Comparison of ENCODE assay signal across 9 mouse cellular contexts in genomic region chr7:99926916-99927714, GRCm38 (mm10). TPM values are rescaled to one million over a fixed set of nuclear protein-coding genes. Genes with fewer than 3 reads are reported as not detected.
DNase-seq lines count a peak whose midpoint lies in the region; ATAC-seq and TF ChIP-seq lines count a peak whose summit lies in the region.
"Had no signal": no experiment of that assay in that cellular context is flagged by ENCODE, and none has a peak within 500 bp of the region (broad histone marks: within the 10 kb centered on the region; RNA-seq: fewer than 3 reads in every experiment).

No protein-coding gene starts in this region.

- intact Hi-C loops in gastrocnemius, adult 2 months (cut with DNase I) = no loop called here

- DNase-seq in intestine, embryonic 14.5 days (ENCODE audit: low spot score) = peak; percentile 66
- peak; percentile 41 for DNase-seq in ES-E14 (ENCODE audit: low read depth, low spot score)
- peak; percentile 68 to 75 for DNase-seq in cerebellum, adult 2 months
- DNase-seq in gastrocnemius, adult 2 months = peak; percentile 85
- peak; percentile 69 to 80 for DNase-seq in layer of hippocampus, adult 2 months (ENCODE audit: low spot score in 2 of 2)
- DNase-seq in lung, postnatal 36 days = peak; percentile 94
- peak; percentile 86 for DNase-seq in thymus, postnatal 14 days

- H3K4me3 ChIP-seq in intestine, embryonic 14.5 days (ENCODE audit: low read depth, low read length) = no peak overlapping the region
- no peak overlapping the region for H3K4me3 ChIP-seq in intestine, embryonic 16.5 days (ENCODE audit: low read length)
- H3K4me3 ChIP-seq in ES-E14 (ENCODE audit: insufficient read depth in 1 of 2, low read depth in 1 of 2, low read length in 2 of 2, poor library complexity in 1 of 2, severe bottlenecking in 1 of 2) = no peak overlapping the region
- no peak overlapping the region for H3K4me3 ChIP-seq in cerebellum, adult 2 months (replicated peaks; ENCODE audit: insufficient read depth, low read depth, low read length)
- H3K4me3 ChIP-seq in gastrocnemius, adult 2 months = no peak overlapping the region
- H3K4me3 ChIP-seq in layer of hippocampus, adult 2 months = no peak overlapping the region
- H3K4me3 ChIP-seq: limb, embryonic 15.5 days had no signal

- H3K36me3 ChIP-seq in intestine, embryonic 14.5 days (ENCODE audit: control insufficient read depth, insufficient read depth, low read length) = peaks cover 67% of the 10 kb centered on the region
- peaks cover 12% of the 10 kb centered on the region for H3K36me3 ChIP-seq in intestine, embryonic 16.5 days (ENCODE audit: control insufficient read depth, insufficient read depth, low read length)
- H3K36me3 ChIP-seq in ES-E14 (ENCODE audit: control insufficient read depth, insufficient read depth, low read length, poor library complexity, severe bottlenecking) = peaks cover 38% of the 10 kb centered on the region

- H3K27me3 ChIP-seq in intestine, embryonic 14.5 days (replicated peaks; ENCODE audit: control insufficient read depth, insufficient read depth, low read length) = no peaks in the 10 kb centered on the region
- H3K27me3 ChIP-seq in intestine, embryonic 16.5 days (replicated peaks; ENCODE audit: control insufficient read depth, insufficient read depth, low read length) = no peaks in the 10 kb centered on the region
- no peaks in the 10 kb centered on the region for H3K27me3 ChIP-seq in cerebellum, adult 2 months (ENCODE audit: control insufficient read depth, insufficient read depth, low read length)
- H3K27me3 ChIP-seq: limb, embryonic 15.5 days had no signal

- no peak overlapping the region for H3K4me2 ChIP-seq in intestine, embryonic 14.5 days (ENCODE audit: low read length)
- H3K4me2 ChIP-seq in intestine, embryonic 16.5 days (ENCODE audit: low read depth, low read length) = no peak overlapping the region
- H3K4me2 ChIP-seq: limb, embryonic 15.5 days had no signal

- in situ Hi-C loops in ES-E14 (cut with MboI; ENCODE audit: low sequenced_read_pairs in 2 of 2, unreplicated experiment in 2 of 2) = no loop called here

- TF ChIP-seq POLR2A in cerebellum, adult 2 months (IDR thresholded peaks at IDR 0.05; ENCODE audit: borderline replicate concordance, insufficient read depth, low read length) = no peak

- H3K9ac ChIP-seq in intestine, embryonic 14.5 days (ENCODE audit: low read length) = no peak overlapping the region
- H3K9ac ChIP-seq in intestine, embryonic 16.5 days (ENCODE audit: low read depth, low read length) = no peak overlapping the region
- H3K9ac ChIP-seq in ES-E14 (ENCODE audit: insufficient read depth, low read depth, low read length, poor library complexity, severe bottlenecking) = no peak overlapping the region
- H3K9ac ChIP-seq: limb, embryonic 15.5 days had no signal

- ATAC-seq in intestine, embryonic 14.5 days (replicated peaks; ENCODE audit: low FRiP score, low TSS enrichment, low read depth) = no peak
- no peak for ATAC-seq in intestine, embryonic 16.5 days

- H3K4me1 ChIP-seq in intestine, embryonic 14.5 days (replicated peaks; ENCODE audit: control insufficient read depth, insufficient read depth, low read length) = no peaks in the 10 kb centered on the region
- H3K4me1 ChIP-seq in intestine, embryonic 16.5 days (ENCODE audit: control insufficient read depth, insufficient read depth, low read length) = no peaks in the 10 kb centered on the region
- H3K4me1 ChIP-seq in ES-E14 (ENCODE audit: control insufficient read depth in 2 of 2, insufficient read depth in 2 of 2, low read length in 2 of 2, poor library complexity in 1 of 2) = no peaks in the 10 kb centered on the region
- no peaks in the 10 kb centered on the region for H3K4me1 ChIP-seq in cerebellum, adult 2 months (ENCODE audit: control insufficient read depth, insufficient read depth, low read length)
- H3K4me1 ChIP-seq: limb, embryonic 15.5 days had no signal

- WGBS in intestine, embryonic 14.5 days = 79% methylated on average over 10 of the region's 10 CpGs
- 76% methylated on average over 10 of the region's 10 CpGs for WGBS in intestine, embryonic 16.5 days
- 75% methylated on average over 10 of the region's 10 CpGs for WGBS in cerebellum, adult 2 months

- peak; percentile 72; the same call in 1 of the 2 replicates for TF ChIP-seq CTCF in cerebellum, adult 2 months (IDR thresholded peaks at IDR 0.05; ENCODE audit: borderline replicate concordance, insufficient read depth, low read depth, low read length)
- TF ChIP-seq CTCF in gastrocnemius, adult 2 months (IDR thresholded peaks at IDR 0.05) = peak; percentile 83
- TF ChIP-seq CTCF in layer of hippocampus, adult 2 months (conservative IDR thresholded peaks at IDR 0.05) = peak; percentile 88

- H3K27ac ChIP-seq in intestine, embryonic 14.5 days (ENCODE audit: low read depth) = no peak overlapping the region
- H3K27ac ChIP-seq in intestine, embryonic 16.5 days (ENCODE audit: low read length) = no peak overlapping the region
- H3K27ac ChIP-seq in ES-E14 (ENCODE audit: insufficient read depth, low read depth, low read length, poor library complexity, severe bottlenecking) = no peak overlapping the region
- no peak overlapping the region for H3K27ac ChIP-seq in cerebellum, adult 2 months (ENCODE audit: insufficient read depth, low read length)
- H3K27ac ChIP-seq in gastrocnemius, adult 2 months = peak overlapping the region; percentile 69
- peak overlapping the region; percentile 52; the same call in 1 of the 2 replicates for H3K27ac ChIP-seq in layer of hippocampus, adult 2 months
- H3K27ac ChIP-seq: limb, embryonic 15.5 days had no signal

- no peaks in the 10 kb centered on the region for H3K9me3 ChIP-seq in intestine, embryonic 14.5 days (ENCODE audit: control insufficient read depth, low read length)
- no peaks in the 10 kb centered on the region for H3K9me3 ChIP-seq in intestine, embryonic 16.5 days (ENCODE audit: control insufficient read depth, low read length)
- no peaks in the 10 kb centered on the region for H3K9me3 ChIP-seq in ES-E14 (ENCODE audit: control insufficient read depth, insufficient read depth, low read depth, low read length)
- H3K9me3 ChIP-seq: limb, embryonic 15.5 days had no signal

TF ChIP-seq in ES-E14, 5 proteins besides CTCF, POLR2A, EP300 and RAD21:
- TF ChIP-seq ZNF384 (IDR thresholded peaks at IDR 0.05; ENCODE audit: low read depth, low read length) (no peak), MAFK (IDR thresholded peaks at IDR 0.05; ENCODE audit: insufficient read depth, low read depth, low read length) (no peak), CHD2 (IDR thresholded peaks at IDR 0.05; ENCODE audit: low read depth, low read length) (no peak), ZC3H11A (IDR thresholded peaks at IDR 0.05; ENCODE audit: borderline replicate concordance, low read depth, low read length) (no peak), HCFC1 (IDR thresholded peaks at IDR 0.05; ENCODE audit: borderline replicate concordance, insufficient read depth, low read length) (no peak)

RNA-seq across cellular contexts. Expression of gene Rnf169, which starts 53.1 kb away (rescaled TPM):
- polyA plus RNA-seq in intestine, embryonic 14.5 days (2014; fragmentation: Nextera tagmentation; extraction: Ambion mirVana) = 5.8 and 6.7 TPM in 2 replicates
- polyA plus RNA-seq in intestine, embryonic 16.5 days (2015; fragmentation: Nextera tagmentation; extraction: Ambion mirVana) = 2.6 and 3.1 TPM in 2 replicates
- 19.2 and 26.4 TPM in 2 replicates for total RNA-seq in ES-E14 (2012; rRNA removed)
- polyA plus RNA-seq in cerebellum, adult 2 months (2012; rRNA removed) = 8.1 and 8.7 TPM in 2 replicates
- total RNA-seq in gastrocnemius, adult 2 months (2021) = 1 to 10 TPM; 8.1 to 10.0 TPM
- total RNA-seq in layer of hippocampus, adult 2 months (2021) = 10 to 100 TPM; 26.6 to 28.2 TPM

Comparison
In these comparisons a context has a peak if more than half of its experiments do, and no peak if none do; other contexts are left out.
1. DNase-seq: peak in every context shown above with its lines; median percentile 94 in lung, postnatal 36 days; 86 in thymus, postnatal 14 days; 85 in gastrocnemius, adult 2 months; 74 in layer of hippocampus, adult 2 months; 72 in cerebellum, adult 2 months; 66 in intestine, embryonic 14.5 days; 41 in ES-E14.
2. H3K27ac ChIP-seq: peak in gastrocnemius, adult 2 months (single experiment) and layer of hippocampus, adult 2 months (single experiment); none in intestine, embryonic 14.5 days (single experiment), intestine, embryonic 16.5 days (single experiment), ES-E14 (single experiment) and cerebellum, adult 2 months (single experiment).
3. Peak in every context shown above with its lines, with median percentiles within 50 percentile points of each other: CTCF ChIP-seq.